Comparison of ENCODE assay signal across 13 mouse cellular contexts in genomic region chr3:94989159-94989761, GRCm38 (mm10). TPM values are rescaled to one million over a fixed set of nuclear protein-coding genes. Genes with fewer than 3 reads are reported as not detected.
DNase-seq lines count a peak whose midpoint lies in the region; ATAC-seq and TF ChIP-seq lines count a peak whose summit lies in the region.
"Had no signal": no experiment of that assay in that cellular context is flagged by ENCODE, and none has a peak within 500 bp of the region (broad histone marks: within the 10 kb centered on the region; RNA-seq: fewer than 3 reads in every experiment).

No protein-coding gene starts in this region.

- no peak overlapping the region for H3K4me3 ChIP-seq in embryonic facial prominence, embryonic 11.5 days (ENCODE audit: low read depth, low read length)
- no peak overlapping the region for H3K4me3 ChIP-seq in embryonic facial prominence, embryonic 10.5 days
- H3K4me3 ChIP-seq in neural tube, embryonic 13.5 days, result no peak overlapping the region
- no peak overlapping the region for H3K4me3 ChIP-seq in limb, embryonic 14.5 days (replicated peaks; ENCODE audit: low read length)
- H3K4me3 ChIP-seq: hindbrain, embryonic 12.5 days had no signal

- peak; percentile 22 for DNase-seq in embryonic facial prominence, embryonic 11.5 days (ENCODE audit: low spot score)
- DNase-seq in embryonic facial prominence, embryonic 10.5 days (ENCODE audit: low spot score), result no peak
- DNase-seq in neural tube, embryonic 10.5 days (ENCODE audit: extremely low spot score, low spot score), result no peak
- DNase-seq in limb, embryonic 14.5 days (ENCODE audit: low spot score), result peak; percentile 84
- DNase-seq in layer of hippocampus, adult 11-12 months (ENCODE audit: low spot score), result no peak
- DNase-seq in ovary, postnatal 14 days (ENCODE audit: low spot score), result no peak
- DNase-seq in thymus, postnatal 25 days, result no peak
- DNase-seq: cerebellum, adult 11-12 months; right cerebral cortex, postnatal 25 days had no signal

- no peak overlapping the region; the same call in 1 of the 2 replicates for H3K9ac ChIP-seq in embryonic facial prominence, embryonic 11.5 days (replicated peaks; ENCODE audit: low read length)
- no peak overlapping the region for H3K9ac ChIP-seq in neural tube, embryonic 13.5 days
- H3K9ac ChIP-seq in limb, embryonic 14.5 days (ENCODE audit: low read depth, low read length, severe bottlenecking), result no peak overlapping the region
- H3K9ac ChIP-seq: hindbrain, embryonic 12.5 days had no signal

- H3K27me3 ChIP-seq in embryonic facial prominence, embryonic 11.5 days (ENCODE audit: control insufficient read depth, insufficient read depth, low read length), result no peaks in the 10 kb centered on the region
- H3K27me3 ChIP-seq in embryonic facial prominence, embryonic 10.5 days (replicated peaks; ENCODE audit: low read depth, poor library complexity, severe bottlenecking), result no peaks in the 10 kb centered on the region
- H3K27me3 ChIP-seq in neural tube, embryonic 13.5 days, result no peaks in the 10 kb centered on the region
- H3K27me3 ChIP-seq in limb, embryonic 14.5 days (ENCODE audit: control insufficient read depth, insufficient read depth, low read length), result no peaks in the 10 kb centered on the region
- H3K27me3 ChIP-seq: hindbrain, embryonic 12.5 days had no signal

- WGBS in embryonic facial prominence, embryonic 11.5 days, result 35% methylated on average over 9 of the region's 9 CpGs
- WGBS in embryonic facial prominence, embryonic 10.5 days, result 43% methylated on average over 9 of the region's 9 CpGs
- WGBS in neural tube, embryonic 13.5 days, result 53% methylated on average over 9 of the region's 9 CpGs
- 35% methylated on average over 9 of the region's 9 CpGs for WGBS in limb, embryonic 14.5 days

- H3K4me2 ChIP-seq in embryonic facial prominence, embryonic 11.5 days (ENCODE audit: low read depth, low read length), result no peak overlapping the region
- no peak overlapping the region for H3K4me2 ChIP-seq in neural tube, embryonic 13.5 days
- H3K4me2 ChIP-seq in limb, embryonic 14.5 days (replicated peaks; ENCODE audit: low read depth, low read length, severe bottlenecking), result no peak overlapping the region
- H3K4me2 ChIP-seq: hindbrain, embryonic 12.5 days had no signal

- no peaks in the 10 kb centered on the region; the same call in 1 of the 2 replicates for H3K36me3 ChIP-seq in embryonic facial prominence, embryonic 11.5 days (replicated peaks; ENCODE audit: control insufficient read depth, insufficient read depth, low read depth, low read length)
- peaks cover 82% of the 10 kb centered on the region for H3K36me3 ChIP-seq in embryonic facial prominence, embryonic 10.5 days (replicated peaks)
- peaks cover 60% of the 10 kb centered on the region for H3K36me3 ChIP-seq in neural tube, embryonic 13.5 days
- peaks cover 54% of the 10 kb centered on the region for H3K36me3 ChIP-seq in limb, embryonic 14.5 days (ENCODE audit: control insufficient read depth, insufficient read depth, low read length)

- no peak overlapping the region for H3K27ac ChIP-seq in embryonic facial prominence, embryonic 11.5 days (replicated peaks; ENCODE audit: low read depth, low read length)
- no peak overlapping the region; the same call in 1 of the 2 replicates for H3K27ac ChIP-seq in embryonic facial prominence, embryonic 10.5 days (replicated peaks)
- 0 out of 2 replicates have a peak overlapping the region, but pooled peaks have one; percentile 50 for H3K27ac ChIP-seq in neural tube, embryonic 13.5 days (replicated peaks)
- H3K27ac ChIP-seq in limb, embryonic 14.5 days (replicated peaks; ENCODE audit: low read depth, low read length), result peak overlapping the region; percentile 35
- H3K27ac ChIP-seq: hindbrain, embryonic 12.5 days had no signal

- no peaks in the 10 kb centered on the region for H3K4me1 ChIP-seq in embryonic facial prominence, embryonic 11.5 days (ENCODE audit: control insufficient read depth, insufficient read depth, low read length)
- peaks cover 11% of the 10 kb centered on the region for H3K4me1 ChIP-seq in embryonic facial prominence, embryonic 10.5 days
- peaks cover 23% of the 10 kb centered on the region for H3K4me1 ChIP-seq in neural tube, embryonic 13.5 days (replicated peaks)
- H3K4me1 ChIP-seq in limb, embryonic 14.5 days (ENCODE audit: control insufficient read depth, insufficient read depth, low read length), result peaks cover 15% of the 10 kb centered on the region

- no peak for ATAC-seq in embryonic facial prominence, embryonic 11.5 days (replicated peaks; ENCODE audit: insufficient number of reproducible peaks, low FRiP score, low TSS enrichment, low read depth)
- ATAC-seq in neural tube, embryonic 13.5 days (ENCODE audit: low read depth), result no peak
- peak; percentile 86 for ATAC-seq in limb, embryonic 14.5 days (ENCODE audit: low FRiP score, low read depth)
- ATAC-seq: forebrain, embryonic 14.5 days; midbrain, embryonic 16.5 days had no signal

- no peak for TF ChIP-seq POLR2A in limb, embryonic 14.5 days (IDR thresholded peaks at IDR 0.05; ENCODE audit: borderline replicate concordance, extremely low read depth, insufficient read depth, insufficient read length)

- no peaks in the 10 kb centered on the region for H3K9me3 ChIP-seq in embryonic facial prominence, embryonic 11.5 days (replicated peaks; ENCODE audit: control insufficient read depth, low read length)
- no peaks in the 10 kb centered on the region for H3K9me3 ChIP-seq in embryonic facial prominence, embryonic 10.5 days
- no peaks in the 10 kb centered on the region for H3K9me3 ChIP-seq in neural tube, embryonic 13.5 days
- H3K9me3 ChIP-seq in limb, embryonic 14.5 days (ENCODE audit: control insufficient read depth, low read length), result no peaks in the 10 kb centered on the region
- H3K9me3 ChIP-seq: hindbrain, embryonic 12.5 days had no signal

RNA-seq across cellular contexts. Expression of gene Pi4kb, which starts 14.7 kb away (rescaled TPM):
- polyA plus RNA-seq in embryonic facial prominence, embryonic 11.5 days (2014; fragmentation: Nextera tagmentation; extraction: Ambion mirVana), result 25.1 and 30.1 TPM in 2 replicates
- polyA plus RNA-seq in embryonic facial prominence, embryonic 10.5 days (2016; fragmentation: Nextera tagmentation; extraction: Ambion mirVana), result 23.8 and 24.4 TPM in 2 replicates
- 24.0 and 26.7 TPM in 2 replicates for polyA plus RNA-seq in neural tube, embryonic 13.5 days (2015; fragmentation: Nextera tagmentation; extraction: Ambion mirVana)
- 54.7 and 54.8 TPM in 2 replicates for polyA plus RNA-seq in limb, embryonic 14.5 days (2012; rRNA removed)
- polyA plus RNA-seq in limb, embryonic 14.5 days (2014; fragmentation: Nextera tagmentation; extraction: Ambion mirVana), result 30.4 and 35.6 TPM in 2 replicates

RNA-seq across cellular contexts. Expression of gene Zfp687, which starts 26.0 kb away (rescaled TPM):
- 18.0 and 23.0 TPM in 2 replicates for polyA plus RNA-seq in embryonic facial prominence, embryonic 11.5 days (2014; fragmentation: Nextera tagmentation; extraction: Ambion mirVana)
- 34.9 and 36.9 TPM in 2 replicates for polyA plus RNA-seq in embryonic facial prominence, embryonic 10.5 days (2016; fragmentation: Nextera tagmentation; extraction: Ambion mirVana)
- polyA plus RNA-seq in neural tube, embryonic 13.5 days (2015; fragmentation: Nextera tagmentation; extraction: Ambion mirVana), result 20.4 and 21.5 TPM in 2 replicates
- 26.8 and 28.8 TPM in 2 replicates for polyA plus RNA-seq in limb, embryonic 14.5 days (2012; rRNA removed)
- 18.8 and 23.2 TPM in 2 replicates for polyA plus RNA-seq in limb, embryonic 14.5 days (2014; fragmentation: Nextera tagmentation; extraction: Ambion mirVana)

RNA-seq across cellular contexts. Expression of gene Rfx5, which starts 35.4 kb away (rescaled TPM):
- 10.8 and 12.5 TPM in 2 replicates for polyA plus RNA-seq in embryonic facial prominence, embryonic 11.5 days (2014; fragmentation: Nextera tagmentation; extraction: Ambion mirVana)
- 6.9 and 7.0 TPM in 2 replicates for polyA plus RNA-seq in embryonic facial prominence, embryonic 10.5 days (2016; fragmentation: Nextera tagmentation; extraction: Ambion mirVana)
- polyA plus RNA-seq in neural tube, embryonic 13.5 days (2015; fragmentation: Nextera tagmentation; extraction: Ambion mirVana), result 5.5 and 6.1 TPM in 2 replicates
- polyA plus RNA-seq in limb, embryonic 14.5 days (2012; rRNA removed), result 29.9 and 36.4 TPM in 2 replicates
- 12.5 and 12.9 TPM in 2 replicates for polyA plus RNA-seq in limb, embryonic 14.5 days (2014; fragmentation: Nextera tagmentation; extraction: Ambion mirVana)

RNA-seq across cellular contexts. Expression of gene Psmd4, which starts 53.2 kb away (rescaled TPM):
- polyA plus RNA-seq in embryonic facial prominence, embryonic 11.5 days (2014; fragmentation: Nextera tagmentation; extraction: Ambion mirVana), result 311 and 325 TPM in 2 replicates
- 349 and 357 TPM in 2 replicates for polyA plus RNA-seq in embryonic facial prominence, embryonic 10.5 days (2016; fragmentation: Nextera tagmentation; extraction: Ambion mirVana)
- 274 and 279 TPM in 2 replicates for polyA plus RNA-seq in neural tube, embryonic 13.5 days (2015; fragmentation: Nextera tagmentation; extraction: Ambion mirVana)
- polyA plus RNA-seq in limb, embryonic 14.5 days (2012; rRNA removed), result 249 and 282 TPM in 2 replicates
- polyA plus RNA-seq in limb, embryonic 14.5 days (2014; fragmentation: Nextera tagmentation; extraction: Ambion mirVana), result 258 and 280 TPM in 2 replicates

RNA-seq across cellular contexts. Expression of gene Selenbp1, which starts 56.4 kb away (rescaled TPM):
- 10.5 and 11.3 TPM in 2 replicates for polyA plus RNA-seq in embryonic facial prominence, embryonic 11.5 days (2014; fragmentation: Nextera tagmentation; extraction: Ambion mirVana)
- polyA plus RNA-seq in embryonic facial prominence, embryonic 10.5 days (2016; fragmentation: Nextera tagmentation; extraction: Ambion mirVana), result 6.4 and 7.7 TPM in 2 replicates
- 13.0 and 13.4 TPM in 2 replicates for polyA plus RNA-seq in neural tube, embryonic 13.5 days (2015; fragmentation: Nextera tagmentation; extraction: Ambion mirVana)
- polyA plus RNA-seq in limb, embryonic 14.5 days (2012; rRNA removed), result 28.7 and 32.9 TPM in 2 replicates
- 29.5 and 34.9 TPM in 2 replicates for polyA plus RNA-seq in limb, embryonic 14.5 days (2014; fragmentation: Nextera tagmentation; extraction: Ambion mirVana)

Comparison
In these comparisons a context has a peak if more than half of its experiments do, and no peak if none do; other contexts are left out.
1. DNase-seq: peak in embryonic facial prominence, embryonic 11.5 days (single experiment) and limb, embryonic 14.5 days (single experiment); none in embryonic facial prominence, embryonic 10.5 days (single experiment), neural tube, embryonic 10.5 days (single experiment), layer of hippocampus, adult 11-12 months (single experiment), ovary, postnatal 14 days (single experiment) and thymus, postnatal 25 days (single experiment).
2. H3K27ac ChIP-seq: peak in neural tube, embryonic 13.5 days (single experiment) and limb, embryonic 14.5 days (single experiment); none in embryonic facial prominence, embryonic 11.5 days (single experiment) and embryonic facial prominence, embryonic 10.5 days (single experiment).